Mouse (Mus musculus) ZHBTc4 (cell line): ENCODE measurements around the gene St8sia1.

Experiments
- DNase-seq: peaks from one replicate; pipeline ENCODE4 v3.0.0-alpha.2; 2011; ENCODE audit warnings: low read depth, low spot score

Gene St8sia1

GRCm38 (mm10) chr6:142908911-142909770 lies 55.1 kb downstream of the St8sia1 start:
- DNase-seq, result no peak

- DNase-seq, result no peak
These were observed 55.8 kb downstream of the St8sia1 start for GRCm38 (mm10) chr6:142908412-142908811.

- no peak for DNase-seq
These were observed 68.9 kb downstream of the St8sia1 start for GRCm38 (mm10) chr6:142895371-142895770.

- DNase-seq, result no peak
These were observed 70.5 kb downstream of the St8sia1 start for GRCm38 (mm10) chr6:142893716-142894115.

- DNase-seq, result peak; percentile 66
These were observed 73.9 kb downstream of the St8sia1 start for GRCm38 (mm10) chr6:142890321-142890720.

- peak; percentile 22 for DNase-seq
These were observed 75.1 kb downstream of the St8sia1 start for GRCm38 (mm10) chr6:142888970-142889740.

- DNase-seq, result peak; percentile 71
These were observed 75.9 kb downstream of the St8sia1 start for GRCm38 (mm10) chr6:142888346-142888745.

- no peak for DNase-seq
These were observed 76.9 kb downstream of the St8sia1 start for GRCm38 (mm10) chr6:142887375-142887774.

GRCm38 (mm10) chr6:142885364-142886154 lies 78.7 kb downstream of the St8sia1 start:
- DNase-seq, result no peak

- DNase-seq, result peak; percentile 90
These were observed 80.1 kb downstream of the St8sia1 start for GRCm38 (mm10) chr6:142884128-142884527.

- no peak for DNase-seq
These were observed 83.3 kb downstream of the St8sia1 start for GRCm38 (mm10) chr6:142880849-142881470.

GRCm38 (mm10) chr6:142878744-142879701 lies 85.2 kb downstream of the St8sia1 start:
- DNase-seq, result no peak

- DNase-seq, result no peak
These were observed 87.0 kb downstream of the St8sia1 start for GRCm38 (mm10) chr6:142877221-142877620.

- DNase-seq, result no peak
These were observed 87.9 kb downstream of the St8sia1 start for GRCm38 (mm10) chr6:142876279-142876899.

- DNase-seq, result no peak
These were observed 90.3 kb downstream of the St8sia1 start for GRCm38 (mm10) chr6:142873795-142874563.

- no peak for DNase-seq
These were observed 94.4 kb downstream of the St8sia1 start for GRCm38 (mm10) chr6:142869715-142870422.

GRCm38 (mm10) chr6:142867471-142868055 lies 96.7 kb downstream of the St8sia1 start:
- DNase-seq, result peak; percentile 34

GRCm38 (mm10) chr6:142867023-142867422 lies 97.2 kb downstream of the St8sia1 start:
- no peak for DNase-seq
